Mouse (Mus musculus): ENCODE results near the gene Sema4f.
A peak's percentile ranks its signal among the peaks of the same experiment; 100 is the strongest.

Sema4f gene

GRCm38 (mm10) chr6:82913336-82914247 is 26.0 kb downstream of the Sema4f start:
- peak in 1 of 2 experiments; percentile 24 for DNase-seq

- DNase-seq, result no peak
These were observed 28.3 kb downstream of the Sema4f start for GRCm38 (mm10) chr6:82911303-82911702.

- DNase-seq, result peak; percentile 41 to 49
These were observed 30.3 kb downstream of the Sema4f start for GRCm38 (mm10) chr6:82909136-82909855.

GRCm38 (mm10) chr6:82908034-82908433 is 31.5 kb downstream of the Sema4f start:
- no peak for DNase-seq

- DNase-seq, result no peak
These were observed 32.6 kb downstream of the Sema4f start for GRCm38 (mm10) chr6:82906985-82907384.

GRCm38 (mm10) chr6:82902559-82902958 is 37.0 kb downstream of the Sema4f start:
- no peak for DNase-seq

GRCm38 (mm10) chr6:82898745-82899144 is 40.8 kb downstream of the Sema4f start:
- no peak for DNase-seq

GRCm38 (mm10) chr6:82898227-82898626 is 41.3 kb downstream of the Sema4f start:
- DNase-seq, result no peak

GRCm38 (mm10) chr6:82897311-82897710 is 42.3 kb downstream of the Sema4f start:
- DNase-seq, result no peak

- no peak for DNase-seq
These were observed 46.2 kb downstream of the Sema4f start for GRCm38 (mm10) chr6:82893415-82893814.

GRCm38 (mm10) chr6:82892540-82892939 is 47.0 kb downstream of the Sema4f start:
- peak; percentile 20 to 33 for DNase-seq

- DNase-seq, result peak; percentile 60 to 75
These were observed 48.1 kb downstream of the Sema4f start for GRCm38 (mm10) chr6:82891488-82891887.

- DNase-seq, result no peak
These were observed 53.2 kb downstream of the Sema4f start for GRCm38 (mm10) chr6:82886330-82886729.

- DNase-seq, result no peak
These were observed 53.7 kb downstream of the Sema4f start for GRCm38 (mm10) chr6:82885909-82886308.

- no peak for DNase-seq
These were observed 54.1 kb downstream of the Sema4f start for GRCm38 (mm10) chr6:82885441-82885840.

- DNase-seq, result no peak
These were observed 55.0 kb downstream of the Sema4f start for GRCm38 (mm10) chr6:82884570-82884969.

GRCm38 (mm10) chr6:82881485-82882096 is 58.0 kb downstream of the Sema4f start:
- peak; percentile 63 to 79 for DNase-seq

- DNase-seq, result peak; percentile 18 to 24
These were observed 58.8 kb downstream of the Sema4f start for GRCm38 (mm10) chr6:82880807-82881206.

GRCm38 (mm10) chr6:82879463-82880089 is 60.0 kb downstream of the Sema4f start:
- DNase-seq, result peak; percentile 24 to 56

- DNase-seq, result no peak
These were observed 64.0 kb downstream of the Sema4f start for GRCm38 (mm10) chr6:82875509-82875935.

GRCm38 (mm10) chr6:82872332-82872707 is 67.2 kb downstream of the Sema4f start:
- peak in 1 of 2 experiments; percentile 9 for DNase-seq

GRCm38 (mm10) chr6:82871632-82872331 is 67.8 kb downstream of the Sema4f start:
- peak; percentile 15 to 55 for DNase-seq
